Mouse (Mus musculus) urinary bladder, postnatal 14 days (tissue): ENCODE data around the gene Zfand4.

ENCODE experiments used
- DNase-seq: peaks from one replicate; pipeline ENCODE4 v3.0.0; 2021; ENCODE audit warnings: low spot score

Gene Zfand4

GRCm38 (mm10) chr6:116374618-116375017 lies 110.6 kb downstream of the Zfand4 start:
- no peak for DNase-seq

GRCm38 (mm10) chr6:116378892-116379291 lies 114.9 kb downstream of the Zfand4 start:
- no peak for DNase-seq
